Mouse (Mus musculus): ENCODE measurements at regions not wholly inside any gene's neighbourhood (a gene's known extent, or its start where the extent isn't known, plus 50 kb on each side); places are given as distances from the start of the nearest gene placed in this dataset.

DNA sequence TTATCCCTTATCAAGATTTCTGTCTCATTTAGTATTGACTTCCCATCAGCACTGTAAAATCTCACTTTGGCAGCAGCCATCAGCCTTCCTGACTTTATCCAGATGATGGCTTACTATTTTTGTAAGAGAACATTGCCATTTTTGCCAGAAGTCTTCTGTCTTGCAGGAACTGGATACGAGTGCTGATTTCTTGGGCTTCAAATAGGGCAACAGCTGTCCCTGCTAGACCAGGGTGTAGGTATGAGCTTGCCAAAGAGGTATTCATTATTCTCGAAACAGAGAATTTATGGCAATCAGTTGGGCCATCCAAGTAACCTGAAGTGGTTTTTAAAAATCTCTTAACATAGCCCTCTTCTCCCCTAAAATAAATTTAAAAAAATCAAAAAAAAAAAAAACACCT lies 254.6 kb downstream of the 9330182O14Rik start:
- no peak for DNase-seq

DNA sequence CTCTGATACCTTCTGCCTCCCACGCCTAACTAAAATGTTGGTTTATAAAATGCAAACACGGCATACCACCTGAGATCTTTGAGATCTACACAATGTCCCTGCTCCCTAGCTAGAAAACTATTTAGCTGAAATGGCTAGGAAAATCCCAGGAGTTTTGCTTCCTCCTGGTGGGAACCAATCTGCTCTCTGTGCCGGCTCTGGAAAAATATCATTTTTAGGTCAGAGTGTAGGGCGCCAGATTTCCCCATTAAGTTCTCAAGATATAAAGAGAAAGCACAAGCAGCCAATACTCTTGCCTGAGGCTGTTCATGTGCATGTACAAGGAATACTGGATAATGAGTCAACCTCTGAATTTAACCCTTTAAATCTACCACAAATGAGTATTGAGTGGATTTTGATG lies 301.0 kb downstream of the 9330182O14Rik start:
- DNase-seq, result no peak

DNA sequence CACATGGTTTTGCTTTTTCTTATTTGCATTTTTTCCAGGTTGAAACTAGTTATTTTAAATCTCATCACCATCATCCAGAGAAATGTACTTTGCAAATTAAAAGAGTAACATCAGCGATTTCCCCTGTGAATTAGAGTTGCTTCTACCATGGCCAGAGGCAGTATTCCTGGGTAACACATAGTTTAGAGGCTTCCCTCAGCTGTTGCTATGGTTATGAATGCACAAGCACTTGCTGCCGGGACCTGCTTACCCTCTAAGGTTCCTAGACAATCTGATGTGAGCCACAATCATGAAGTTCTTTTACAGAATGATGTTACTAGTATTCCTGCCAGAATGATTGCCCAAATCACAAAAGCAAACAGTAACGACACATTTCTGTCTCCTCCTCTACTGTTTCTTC lies 302.5 kb downstream of the 9330182O14Rik start:
- DNase-seq, result no peak

DNA sequence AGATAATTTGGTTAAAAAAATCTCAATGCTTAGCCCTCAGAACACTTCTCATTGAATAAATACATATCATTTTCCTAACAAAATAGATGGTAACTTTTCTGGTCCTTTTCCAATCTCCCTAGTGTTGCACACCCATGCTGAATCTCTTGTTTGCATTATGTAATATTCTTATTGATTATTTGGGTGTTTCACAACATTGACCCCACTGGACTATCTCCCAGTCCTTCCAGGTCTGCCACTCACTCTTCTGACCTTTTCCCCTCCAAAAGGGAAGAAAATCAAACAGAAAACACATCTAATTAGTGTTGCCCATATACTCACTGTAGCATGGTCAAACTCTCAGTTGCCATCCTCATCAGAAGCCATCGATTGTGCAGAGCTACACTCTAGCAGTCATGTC lies 305.7 kb downstream of the 9330182O14Rik start:
- DNase-seq, result no peak

DNA sequence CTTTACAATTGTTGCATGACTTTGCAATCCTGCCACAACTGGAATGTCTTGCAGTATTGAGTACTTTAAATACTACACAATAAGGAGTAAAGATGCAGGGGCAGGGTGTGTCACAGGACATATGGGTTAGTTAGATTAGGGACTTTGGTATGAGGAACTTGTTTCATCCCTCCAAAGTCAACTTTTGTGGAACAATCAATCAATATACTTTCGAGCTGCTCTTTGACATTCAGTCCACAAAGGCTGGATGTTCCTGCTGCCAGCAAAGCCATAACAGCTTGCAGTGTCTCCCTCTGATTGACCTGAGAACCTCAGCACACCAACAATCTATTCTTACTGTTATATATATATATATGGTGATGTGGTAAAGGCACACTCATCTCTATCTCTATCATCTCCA lies 314.5 kb downstream of the 9330182O14Rik start:
- no peak for DNase-seq

DNA sequence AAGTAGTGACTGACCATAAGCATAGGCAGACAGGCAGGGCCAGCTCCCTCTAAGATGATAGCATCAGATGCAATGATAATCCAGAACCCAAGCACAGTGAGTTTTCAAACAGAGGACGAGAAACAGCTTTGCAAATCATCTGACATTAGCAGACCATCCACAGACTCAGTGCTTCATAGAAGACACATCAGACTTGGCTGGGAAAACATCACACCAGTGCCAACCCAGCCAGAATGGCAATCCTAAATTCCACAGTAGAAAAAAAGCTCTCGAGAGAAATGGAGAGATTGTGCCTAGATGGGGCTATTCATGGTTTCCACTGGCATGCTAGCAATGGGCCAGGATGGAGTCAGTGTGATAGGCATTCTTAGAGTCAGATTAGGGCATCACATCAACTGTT lies 319.1 kb downstream of the 9330182O14Rik start:
- DNase-seq, result no peak

DNA sequence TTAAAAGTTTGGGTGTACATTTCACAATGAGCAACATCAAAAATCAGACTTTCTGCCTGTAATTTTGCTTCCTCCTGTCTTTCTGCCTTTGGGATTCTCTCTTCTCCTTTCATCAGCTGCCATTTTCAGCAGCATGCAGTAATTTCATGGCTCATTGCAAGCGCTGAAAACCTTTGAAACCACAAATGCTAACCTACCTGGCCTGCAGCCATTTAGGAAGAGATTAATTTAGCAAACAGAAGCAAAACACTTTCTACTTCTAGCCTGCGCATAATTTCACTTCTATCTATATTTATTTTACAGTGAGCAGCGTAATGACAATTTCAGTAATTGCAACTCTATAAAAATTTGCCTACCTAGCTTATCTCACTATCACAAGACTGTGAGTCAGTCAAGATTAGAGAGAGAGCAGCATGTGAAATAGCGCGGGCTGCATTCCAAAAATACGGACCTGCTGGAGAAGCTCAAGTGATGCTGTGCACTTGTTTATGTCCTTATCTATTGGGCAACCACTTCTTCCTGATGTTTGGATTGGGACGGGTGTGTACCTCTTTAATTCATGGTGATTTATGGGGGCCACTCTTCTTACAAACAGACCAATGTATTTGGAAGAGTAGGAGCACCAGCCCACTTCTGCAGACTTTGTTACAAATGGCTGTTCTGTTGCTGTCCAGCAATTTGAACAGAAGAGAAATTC lies 341.6 kb downstream of the 9330182O14Rik start:
- DNase-seq, result peak in 1 of 2 experiments; percentile 34

GRCm38 (mm10) chr15:40480386-40480785 lies 346.2 kb downstream of the 9330182O14Rik start:
- no peak for DNase-seq

GRCm38 (mm10) chr15:40481239-40481638 lies 347.1 kb downstream of the 9330182O14Rik start:
- no peak for DNase-seq

DNA sequence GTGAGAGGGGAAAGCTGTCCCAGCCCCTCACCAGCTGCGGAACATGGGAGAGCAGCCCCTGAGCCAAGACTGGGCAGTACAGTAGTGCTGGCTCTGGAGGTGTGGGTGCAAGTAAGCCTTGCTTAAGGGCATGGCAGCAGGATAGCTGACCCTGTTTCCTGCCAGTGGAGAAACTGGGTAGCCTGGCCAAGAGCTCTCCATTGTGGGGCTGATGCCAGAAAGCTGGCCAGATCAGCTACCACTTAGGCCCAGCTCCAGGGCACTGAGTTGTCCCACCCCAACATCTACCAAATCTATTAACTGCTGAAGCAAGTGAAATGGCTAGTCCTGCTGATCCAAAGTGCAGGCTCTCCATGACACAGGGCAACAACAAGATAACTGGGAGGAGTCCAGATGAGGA lies 351.8 kb downstream of the 9330182O14Rik start:
- no peak for DNase-seq

DNA sequence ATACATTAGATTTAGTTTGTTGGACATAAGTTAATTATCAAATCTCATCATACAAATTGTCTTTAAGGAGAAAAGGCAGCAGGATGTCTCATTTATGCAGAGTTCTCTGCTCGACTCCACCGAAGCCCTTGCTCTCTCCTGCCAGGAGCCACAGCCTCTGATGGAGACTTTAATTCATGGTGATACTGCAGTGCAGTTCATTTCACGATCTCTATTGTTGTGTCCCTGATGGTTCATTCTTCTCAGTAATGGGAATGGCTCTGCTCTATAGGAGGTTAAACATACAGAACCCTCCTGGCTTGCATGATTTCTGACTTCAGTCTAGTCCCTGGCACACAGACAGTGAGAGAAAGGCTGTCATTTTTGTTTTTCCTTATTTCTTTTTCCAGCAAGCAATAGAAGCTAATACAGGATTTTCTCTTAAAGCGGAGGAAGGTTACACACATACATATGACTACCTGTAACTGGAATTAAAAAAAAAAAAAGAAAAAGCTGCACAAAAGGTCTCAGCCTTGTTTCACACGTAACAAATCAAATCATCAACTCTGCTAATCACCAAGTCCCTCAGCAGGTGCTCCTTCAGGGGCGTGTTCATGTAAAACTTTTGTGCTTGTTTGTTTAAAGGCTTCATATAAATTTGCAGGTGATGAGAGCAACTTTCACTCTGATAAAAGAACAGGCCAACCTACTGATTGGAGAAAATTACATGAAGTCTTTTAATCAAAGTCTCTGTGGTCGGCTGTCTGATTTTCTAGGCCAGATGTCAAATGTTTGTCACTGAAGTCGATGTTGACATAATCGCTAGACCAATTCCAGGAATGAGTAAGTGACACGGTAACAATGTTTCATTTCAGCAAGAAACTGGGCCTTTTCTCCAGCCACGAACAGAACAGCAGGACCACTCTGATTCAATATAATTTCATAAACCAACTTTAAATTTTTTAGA lies 367.3 kb downstream of the 9330182O14Rik start:
- no peak for DNase-seq

DNA sequence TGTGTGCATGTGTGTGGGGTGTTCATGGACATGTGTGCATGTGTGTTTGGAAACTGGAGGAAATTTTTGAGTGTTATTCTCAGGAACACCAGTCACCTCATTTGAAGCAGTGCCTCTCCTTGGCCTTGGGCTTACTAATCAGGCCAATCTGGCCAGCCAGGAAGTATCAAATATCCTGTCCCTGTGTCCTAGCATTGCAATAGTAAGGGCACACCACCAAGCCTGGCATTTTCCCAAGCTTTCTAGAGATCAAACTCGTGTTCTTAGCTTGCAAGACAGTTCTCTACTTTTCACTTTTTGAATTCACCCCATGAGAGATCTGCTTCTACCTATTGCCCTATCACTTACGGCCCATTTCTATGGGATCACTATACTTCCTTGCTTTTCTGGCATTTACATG lies 376.7 kb downstream of the 9330182O14Rik start:
- DNase-seq, result peak in 1 of 2 experiments; percentile 20

DNA sequence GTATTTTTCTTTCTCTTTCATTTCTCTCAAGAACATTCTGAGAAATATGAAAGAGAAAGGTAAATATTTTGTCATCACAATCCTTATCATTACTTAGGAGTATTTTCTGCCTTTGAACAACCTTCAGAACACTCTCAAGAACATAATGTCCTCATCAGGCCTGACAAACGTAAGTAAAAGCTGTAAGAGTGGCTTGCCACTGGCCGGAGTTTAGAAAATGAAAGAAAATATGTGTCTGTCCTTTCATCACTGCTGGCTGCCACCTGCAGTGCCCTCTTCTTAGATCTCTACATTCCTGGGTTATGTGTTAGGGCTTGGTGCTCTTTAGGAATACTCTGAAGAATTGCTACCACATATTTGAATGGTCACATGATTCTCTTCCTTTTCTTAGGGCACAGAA lies 390.2 kb downstream of the 9330182O14Rik start:
- DNase-seq, result no peak

- DNase-seq, result no peak
Measured at GRCm38 (mm10) chr15:40533451-40533873, 399.3 kb downstream of the 9330182O14Rik start.

GRCm38 (mm10) chr15:40561661-40562060 lies 427.5 kb downstream of the 9330182O14Rik start:
- no peak for DNase-seq

- DNase-seq, result no peak
Measured at GRCm38 (mm10) chr15:40565716-40566115, 431.6 kb downstream of the 9330182O14Rik start.

- no peak for DNase-seq
Measured at GRCm38 (mm10) chr15:40566481-40566880, 432.3 kb downstream of the 9330182O14Rik start.

DNA sequence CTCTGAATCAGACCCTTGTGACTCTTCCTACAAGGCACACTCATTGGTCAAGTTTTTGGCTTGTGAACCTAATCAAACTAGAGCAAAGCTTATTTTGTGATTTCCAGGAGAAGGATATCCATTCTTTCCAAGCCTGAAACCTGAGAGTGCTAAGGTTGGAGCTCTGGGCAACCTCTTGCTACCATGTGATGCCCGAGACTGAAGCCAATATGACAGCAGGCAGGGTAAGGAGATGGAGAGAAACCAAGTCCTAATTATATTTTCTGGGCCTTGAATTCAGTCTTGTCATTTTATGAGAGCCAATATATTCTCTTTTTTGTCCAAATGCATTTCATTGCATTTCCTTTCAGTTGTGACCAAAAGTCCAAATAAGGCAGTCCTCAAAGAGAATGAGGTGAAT lies 434.5 kb downstream of the 9330182O14Rik start:
- no peak for DNase-seq

All from adrenal gland, postnatal 36 days (tissue).